In the genomic region with DNA sequence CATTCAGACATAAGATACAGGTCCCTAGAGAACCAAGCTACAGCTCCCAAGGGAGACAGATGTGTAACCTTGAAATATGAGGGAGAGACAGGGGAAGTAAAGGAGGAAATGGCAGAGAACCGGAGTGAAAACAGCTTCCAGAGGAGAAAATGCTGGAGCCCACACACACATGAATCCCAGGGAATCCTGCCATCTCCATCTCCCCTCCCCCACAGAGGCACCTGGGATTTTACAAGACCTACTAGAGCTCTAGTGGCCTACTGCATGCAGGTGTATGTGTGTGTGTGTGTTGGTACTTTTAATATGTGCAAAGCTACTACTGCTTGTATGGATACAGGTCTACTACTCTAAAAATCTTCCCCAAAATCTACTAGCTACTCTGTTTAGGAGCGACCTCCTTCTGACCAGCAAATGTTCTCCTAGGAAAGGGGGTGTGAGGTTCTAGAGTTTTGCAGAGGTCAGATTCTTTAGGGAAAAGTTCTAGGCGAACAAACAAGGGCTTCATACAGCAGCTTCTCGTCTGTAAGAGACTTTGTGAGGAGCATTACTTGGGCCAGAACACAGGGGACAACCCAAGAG, we compare ENCODE assay signal across 16 mouse cellular contexts. TPM values are rescaled to one million over a fixed set of nuclear protein-coding genes. Genes with fewer than 3 reads are reported as not detected.
A peak's percentile ranks its signal among the peaks of the same experiment; 100 is the strongest.
DNase-seq lines count a peak whose midpoint lies in the region; ATAC-seq and TF ChIP-seq lines count a peak whose summit lies in the region.
"Had no signal": no experiment of that assay in that cellular context is flagged by ENCODE, and none has a peak within 500 bp of the region (broad histone marks: within the 10 kb centered on the region; RNA-seq: fewer than 3 reads in every experiment).

No protein-coding gene starts in this region.

- no peak for TF ChIP-seq CTCF in kidney, postnatal 0 days (IDR thresholded peaks at IDR 0.05; ENCODE audit: low read depth)

- peaks cover 80% of the 10 kb centered on the region for H3K27me3 ChIP-seq in hindbrain, embryonic 10.5 days (ENCODE audit: insufficient read depth, poor library complexity, severe bottlenecking)
- peaks cover 76% of the 10 kb centered on the region for H3K27me3 ChIP-seq in hindbrain, embryonic 14.5 days (ENCODE audit: control insufficient read depth, insufficient read depth, low read length)
- H3K27me3 ChIP-seq in kidney, postnatal 0 days (ENCODE audit: insufficient read depth, low read length), result peaks cover 6% of the 10 kb centered on the region
- peaks cover 8% of the 10 kb centered on the region for H3K27me3 ChIP-seq in lung, embryonic 16.5 days (ENCODE audit: control insufficient read depth, insufficient read depth, low read depth, low read length)

- H3K27ac ChIP-seq in hindbrain, embryonic 10.5 days, result no peak overlapping the region
- no peak overlapping the region for H3K27ac ChIP-seq in hindbrain, embryonic 14.5 days
- H3K27ac ChIP-seq in kidney, postnatal 0 days, result peak overlapping the region; percentile 93
- H3K27ac ChIP-seq in lung, embryonic 16.5 days (ENCODE audit: low read length), result peak overlapping the region; percentile 98
- H3K27ac ChIP-seq: hindbrain, embryonic 15.5 days had no signal

- no peaks in the 10 kb centered on the region for H3K36me3 ChIP-seq in hindbrain, embryonic 10.5 days
- H3K36me3 ChIP-seq in hindbrain, embryonic 14.5 days (replicated peaks; ENCODE audit: control insufficient read depth, insufficient read depth), result no peaks in the 10 kb centered on the region
- H3K36me3 ChIP-seq in kidney, postnatal 0 days (ENCODE audit: insufficient read depth, low read length), result no peaks in the 10 kb centered on the region
- H3K36me3 ChIP-seq in lung, embryonic 16.5 days (ENCODE audit: control insufficient read depth, insufficient read depth, low read length), result no peaks in the 10 kb centered on the region
- H3K36me3 ChIP-seq: G1E; hindbrain, embryonic 15.5 days had no signal

- WGBS in hindbrain, embryonic 10.5 days, result 9% methylated on average over 4 of the region's 4 CpGs
- WGBS in hindbrain, embryonic 14.5 days, result 19% methylated on average over 4 of the region's 4 CpGs
- WGBS in kidney, postnatal 0 days, result 45% methylated on average over 4 of the region's 4 CpGs
- 30% methylated on average over 4 of the region's 4 CpGs for WGBS in lung, embryonic 16.5 days

- no peak overlapping the region for H3K4me2 ChIP-seq in hindbrain, embryonic 14.5 days (replicated peaks)
- H3K4me2 ChIP-seq in kidney, postnatal 0 days (ENCODE audit: low read length), result peak overlapping the region; percentile 73; the same call in 1 of the 2 replicates
- peak overlapping the region; percentile 89; the same call in 1 of the 2 replicates for H3K4me2 ChIP-seq in lung, embryonic 16.5 days (ENCODE audit: low read depth, low read length)
- H3K4me2 ChIP-seq: hindbrain, embryonic 15.5 days had no signal

- peak; percentile 26 for DNase-seq in hindbrain, embryonic 10.5 days (ENCODE audit: low spot score)
- no peak for DNase-seq in hindbrain, embryonic 14.5 days (ENCODE audit: low spot score)
- peak; percentile 12 for DNase-seq in ES-CJ7 (ENCODE audit: low read depth, low spot score)
- DNase-seq in kidney, postnatal 0 days (ENCODE audit: low spot score), result peak; percentile 5
- DNase-seq in urinary bladder, postnatal 36 days (ENCODE audit: low spot score in 2 of 2), result no peak
- no peak for DNase-seq in frontal cortex, postnatal 14 days (ENCODE audit: low spot score in 2 of 2)
- no peak for DNase-seq in c-Kit-positive CD71-positive TER-119-positive erythroid progenitor cells, embryonic 14.5 days (ENCODE audit: low spot score)
- DNase-seq: adrenal gland, postnatal 25 days; B cell, adult 2 months; cerebellum, adult 11-12 months; gastrocnemius, postnatal 25 days; liver, postnatal 0 days had no signal

- no peak overlapping the region for H3K4me3 ChIP-seq in hindbrain, embryonic 10.5 days
- H3K4me3 ChIP-seq in hindbrain, embryonic 14.5 days (replicated peaks; ENCODE audit: low read length), result no peak overlapping the region
- no peak overlapping the region for H3K4me3 ChIP-seq in kidney, postnatal 0 days (replicated peaks; ENCODE audit: low read depth, low read length)
- no peak overlapping the region for H3K4me3 ChIP-seq in lung, embryonic 16.5 days (ENCODE audit: low read length)
- H3K4me3 ChIP-seq: erythroblast, embryonic 14.5 days; hindbrain, embryonic 15.5 days had no signal

- ATAC-seq in hindbrain, embryonic 14.5 days (ENCODE audit: low FRiP score), result no peak
- ATAC-seq in kidney, postnatal 0 days (replicated peaks; ENCODE audit: low FRiP score, low read depth), result no peak
- ATAC-seq in lung, embryonic 16.5 days (ENCODE audit: low read depth), result no peak
- ATAC-seq: liver, postnatal 0 days had no signal

- no peak overlapping the region for H3K9ac ChIP-seq in hindbrain, embryonic 14.5 days
- no peak overlapping the region for H3K9ac ChIP-seq in kidney, postnatal 0 days (ENCODE audit: low read depth, low read length)
- H3K9ac ChIP-seq in lung, embryonic 16.5 days (ENCODE audit: low read length), result peak overlapping the region; percentile 62
- H3K9ac ChIP-seq: hindbrain, embryonic 15.5 days; liver, postnatal 0 days had no signal

- peaks cover 83% of the 10 kb centered on the region for H3K4me1 ChIP-seq in hindbrain, embryonic 10.5 days (replicated peaks)
- peaks cover 14% of the 10 kb centered on the region; the same call in 1 of the 2 replicates for H3K4me1 ChIP-seq in hindbrain, embryonic 14.5 days (replicated peaks; ENCODE audit: control insufficient read depth, insufficient read depth, low read length)
- peaks cover 3% of the 10 kb centered on the region for H3K4me1 ChIP-seq in kidney, postnatal 0 days (replicated peaks; ENCODE audit: insufficient read depth, low read length)
- peaks cover 11% of the 10 kb centered on the region; the same call in 1 of the 2 replicates for H3K4me1 ChIP-seq in lung, embryonic 16.5 days (replicated peaks; ENCODE audit: control insufficient read depth, insufficient read depth, low read length)

- H3K9me3 ChIP-seq in hindbrain, embryonic 10.5 days, result no peaks in the 10 kb centered on the region
- no peaks in the 10 kb centered on the region for H3K9me3 ChIP-seq in hindbrain, embryonic 14.5 days (ENCODE audit: control insufficient read depth, low read length)
- no peaks in the 10 kb centered on the region for H3K9me3 ChIP-seq in kidney, postnatal 0 days (replicated peaks; ENCODE audit: low read length)
- H3K9me3 ChIP-seq in lung, embryonic 16.5 days (ENCODE audit: control insufficient read depth, low read length), result no peaks in the 10 kb centered on the region
- H3K9me3 ChIP-seq: hindbrain, embryonic 15.5 days had no signal

RNA-seq across cellular contexts. Expression of a gene that starts 36.7 kb away (rescaled TPM):
- 25.8 and 26.7 TPM in 2 replicates for polyA plus RNA-seq in hindbrain, embryonic 10.5 days (2016; fragmentation: Nextera tagmentation; extraction: Ambion mirVana)
- polyA plus RNA-seq in hindbrain, embryonic 14.5 days (2014; fragmentation: Nextera tagmentation; extraction: Ambion mirVana), result 12.6 and 13.7 TPM in 2 replicates
- 54.7 and 58.1 TPM in 2 replicates for polyA plus RNA-seq in kidney, postnatal 0 days (2015; fragmentation: Nextera tagmentation; extraction: Ambion mirVana)
- 69.5 and 73.4 TPM in 2 replicates for polyA plus RNA-seq in lung, embryonic 16.5 days (2015; fragmentation: Nextera tagmentation; extraction: Ambion mirVana)
- polyA plus RNA-seq: G1E had no signal

Comparison
In these comparisons a context has a peak if more than half of its experiments do, and no peak if none do; other contexts are left out.
1. DNase-seq: peak in hindbrain, embryonic 10.5 days (single experiment), ES-CJ7 (single experiment) and kidney, postnatal 0 days (single experiment); none in hindbrain, embryonic 14.5 days (single experiment), urinary bladder, postnatal 36 days (0 of 2), frontal cortex, postnatal 14 days (0 of 2) and c-Kit-positive CD71-positive TER-119-positive erythroid progenitor cells, embryonic 14.5 days (single experiment).
2. H3K27ac ChIP-seq: peak in kidney, postnatal 0 days (single experiment) and lung, embryonic 16.5 days (single experiment); none in hindbrain, embryonic 10.5 days (single experiment) and hindbrain, embryonic 14.5 days (single experiment).